ENCODE assay signal across 8 mouse cellular contexts in the genomic region with DNA sequence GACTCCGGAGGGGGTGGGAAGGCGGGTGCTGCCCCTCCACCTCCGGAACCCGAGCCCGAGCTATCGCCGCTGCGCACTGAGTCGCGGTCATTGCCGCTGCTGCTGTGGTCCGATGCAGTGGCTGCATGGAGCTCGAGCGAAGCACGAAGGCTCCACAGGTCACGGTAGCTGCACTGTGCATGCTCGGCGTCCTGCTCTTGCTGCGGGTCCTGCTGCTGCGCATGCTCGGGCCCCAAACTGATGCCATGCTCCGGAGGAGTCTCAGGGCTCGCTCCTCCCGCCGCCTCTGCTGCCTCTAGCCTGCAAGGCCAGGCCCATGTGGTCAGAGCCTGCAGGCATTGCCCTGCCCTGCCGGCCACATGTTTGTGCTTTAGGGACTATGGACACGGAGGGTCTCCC. TPM values are rescaled to one million over a fixed set of nuclear protein-coding genes. Genes with fewer than 3 reads are reported as not detected.
A peak's percentile ranks its signal among the peaks of the same experiment; 100 is the strongest.
DNase-seq lines count a peak whose midpoint lies in the region; ATAC-seq lines count a peak whose summit lies in the region.

No protein-coding gene starts in this region.

- intact Hi-C loops in left cerebral cortex, postnatal 25 days (cut with DNase I) = no loop called here

- H3K27me3 ChIP-seq in heart, embryonic 14.5 days (ENCODE audit: control insufficient read depth, insufficient read depth, low read length) = peaks cover 17% of the 10 kb centered on the region; the same call in 1 of the 2 replicates
- H3K27me3 ChIP-seq in forebrain, embryonic 16.5 days (replicated peaks; ENCODE audit: control insufficient read depth, insufficient read depth, low read length) = no peaks in the 10 kb centered on the region
- H3K27me3 ChIP-seq in midbrain, embryonic 12.5 days = peaks cover 63% of the 10 kb centered on the region

- no peak overlapping the region for H3K27ac ChIP-seq in heart, embryonic 14.5 days (replicated peaks in 1 of 2; ENCODE audit: control insufficient read depth in 1 of 2, insufficient read depth in 1 of 2, low read depth in 2 of 2, low read length in 2 of 2)
- H3K27ac ChIP-seq in forebrain, embryonic 16.5 days (ENCODE audit: low read length) = no peak overlapping the region
- no peak overlapping the region for H3K27ac ChIP-seq in midbrain, embryonic 12.5 days (replicated peaks)

- H3K4me2 ChIP-seq in heart, embryonic 14.5 days (ENCODE audit: low read length) = peak overlapping the region; percentile 41
- peak overlapping the region; percentile 28 for H3K4me2 ChIP-seq in forebrain, embryonic 16.5 days (ENCODE audit: low read length)
- peak overlapping the region; percentile 34 for H3K4me2 ChIP-seq in midbrain, embryonic 12.5 days (replicated peaks)

- no peak for DNase-seq in heart, adult 18-20 months
- DNase-seq in brain, adult 2 months (ENCODE audit: low read depth, low spot score) = peak; percentile 59
- DNase-seq in layer of hippocampus, adult 8-10 months (ENCODE audit: low spot score in 2 of 2) = no peak
- no peak for DNase-seq in adipocyte (ENCODE audit: low spot score)
- no peak for DNase-seq in left cerebral cortex, postnatal 25 days (ENCODE audit: low spot score in 2 of 2)

- H3K4me1 ChIP-seq in heart, embryonic 14.5 days (ENCODE audit: control insufficient read depth in 2 of 2, insufficient read depth in 2 of 2, low read length in 2 of 2) = peaks cover 11 to 23% of the 10 kb centered on the region in 2 experiments
- peaks cover 21% of the 10 kb centered on the region for H3K4me1 ChIP-seq in forebrain, embryonic 16.5 days (replicated peaks; ENCODE audit: control insufficient read depth, insufficient read depth, low read length)
- peaks cover 32% of the 10 kb centered on the region for H3K4me1 ChIP-seq in midbrain, embryonic 12.5 days

- H3K9me3 ChIP-seq in heart, embryonic 14.5 days (ENCODE audit: control insufficient read depth, low read length) = 0 out of 2 replicates have a peak, but pooled peaks cover 3% of the 10 kb centered on the region
- no peaks in the 10 kb centered on the region for H3K9me3 ChIP-seq in forebrain, embryonic 16.5 days (ENCODE audit: control insufficient read depth, low read length)
- no peaks in the 10 kb centered on the region for H3K9me3 ChIP-seq in midbrain, embryonic 12.5 days

- ATAC-seq in heart, embryonic 14.5 days (ENCODE audit: insufficient number of reproducible peaks, insufficient read depth, low FRiP score, low read depth) = no peak
- ATAC-seq in forebrain, embryonic 16.5 days = 0 out of 2 replicates have a peak, but pooled peaks have one; percentile 13
- no peak for ATAC-seq in midbrain, embryonic 12.5 days (ENCODE audit: low FRiP score, low read depth)

- H3K36me3 ChIP-seq in heart, embryonic 14.5 days (ENCODE audit: control insufficient read depth, insufficient read depth, low read length) = peaks cover 58% of the 10 kb centered on the region
- H3K36me3 ChIP-seq in forebrain, embryonic 16.5 days (ENCODE audit: control insufficient read depth, insufficient read depth) = peaks cover 35% of the 10 kb centered on the region
- H3K36me3 ChIP-seq in midbrain, embryonic 12.5 days = peaks cover 83% of the 10 kb centered on the region

- no peak overlapping the region for H3K9ac ChIP-seq in heart, embryonic 14.5 days (ENCODE audit: low read length)
- 0 out of 2 replicates have a peak overlapping the region, but pooled peaks have one; percentile 18 for H3K9ac ChIP-seq in forebrain, embryonic 16.5 days (replicated peaks; ENCODE audit: low read depth, low read length)
- H3K9ac ChIP-seq in midbrain, embryonic 12.5 days (replicated peaks) = peak overlapping the region; percentile 17; the same call in 1 of the 2 replicates

- no peak overlapping the region for H3K4me3 ChIP-seq in heart, embryonic 14.5 days (ENCODE audit: control insufficient read depth in 1 of 2, insufficient read depth in 1 of 2, low read depth in 1 of 2, low read length in 2 of 2)
- H3K4me3 ChIP-seq in forebrain, embryonic 16.5 days (replicated peaks; ENCODE audit: low read length) = peak overlapping the region; percentile 12; the same call in 1 of the 2 replicates
- peak overlapping the region; percentile 6; the same call in 1 of the 2 replicates for H3K4me3 ChIP-seq in midbrain, embryonic 12.5 days

- WGBS in heart, embryonic 14.5 days = 49% methylated on average over 27 of the region's 27 CpGs
- WGBS in forebrain, embryonic 16.5 days = 32% methylated on average over 26 of the region's 27 CpGs
- 31% methylated on average over 21 of the region's 27 CpGs for WGBS in midbrain, embryonic 12.5 days

RNA-seq across cellular contexts. Expression of a gene that starts 6.5 kb away (rescaled TPM):
- polyA plus RNA-seq in heart, embryonic 14.5 days (2014; fragmentation: Nextera tagmentation; extraction: Ambion mirVana) = 988 and 1,015 TPM in 2 replicates
- 1,000 to 10,000 TPM; 1,096 to 1,108 TPM for total RNA-seq in heart, adult 18-20 months (2021)
- polyA plus RNA-seq in forebrain, embryonic 16.5 days (2015; fragmentation: Nextera tagmentation; extraction: Ambion mirVana) = 404 and 433 TPM in 2 replicates
- 379 and 384 TPM in 2 replicates for polyA plus RNA-seq in midbrain, embryonic 12.5 days (2016; fragmentation: Nextera tagmentation; extraction: Ambion mirVana)
- total RNA-seq in layer of hippocampus, adult 8-10 months (2022) = 100 to 1,000 TPM; 315 to 328 (median 323) TPM
- 100 to 1,000 TPM; 372 to 381 TPM for total RNA-seq in left cerebral cortex, postnatal 25 days (2021)

RNA-seq across cellular contexts. Expression of a gene that starts 8.7 kb away (rescaled TPM):
- polyA plus RNA-seq in heart, embryonic 14.5 days (2014; fragmentation: Nextera tagmentation; extraction: Ambion mirVana) = 1.6 and 2.6 TPM in 2 replicates
- total RNA-seq in heart, adult 18-20 months (2021) = 1 to 10 TPM; 2.7 to 3.1 TPM
- 33.0 and 44.5 TPM in 2 replicates for polyA plus RNA-seq in forebrain, embryonic 16.5 days (2015; fragmentation: Nextera tagmentation; extraction: Ambion mirVana)
- polyA plus RNA-seq in midbrain, embryonic 12.5 days (2016; fragmentation: Nextera tagmentation; extraction: Ambion mirVana) = 19.3 and 20.0 TPM in 2 replicates
- total RNA-seq in layer of hippocampus, adult 8-10 months (2022) = 100 to 1,000 TPM; 295 to 345 (median 308) TPM
- 100 to 1,000 TPM; 487 TPM for total RNA-seq in left cerebral cortex, postnatal 25 days (2021)

RNA-seq across cellular contexts. Expression of a gene that starts 16.1 kb away (rescaled TPM):
- 21.2 and 25.8 TPM in 2 replicates for polyA plus RNA-seq in heart, embryonic 14.5 days (2014; fragmentation: Nextera tagmentation; extraction: Ambion mirVana)
- 100 to 1,000 TPM; 117 to 125 TPM for total RNA-seq in heart, adult 18-20 months (2021)
- polyA plus RNA-seq in forebrain, embryonic 16.5 days (2015; fragmentation: Nextera tagmentation; extraction: Ambion mirVana) = 26.5 and 30.9 TPM in 2 replicates
- 41.7 and 46.4 TPM in 2 replicates for polyA plus RNA-seq in midbrain, embryonic 12.5 days (2016; fragmentation: Nextera tagmentation; extraction: Ambion mirVana)
- 10 to 100 TPM; 47.2 to 63.6 (median 58.0) TPM for total RNA-seq in layer of hippocampus, adult 8-10 months (2022)
- total RNA-seq in left cerebral cortex, postnatal 25 days (2021) = 10 to 100 TPM; 74.3 to 98.7 TPM

RNA-seq across cellular contexts. Expression of a gene that starts 16.3 kb away (rescaled TPM):
- 14.6 and 17.7 TPM in 2 replicates for polyA plus RNA-seq in heart, embryonic 14.5 days (2014; fragmentation: Nextera tagmentation; extraction: Ambion mirVana)
- 100 to 1,000 TPM; 127 to 149 TPM for total RNA-seq in heart, adult 18-20 months (2021)
- polyA plus RNA-seq in forebrain, embryonic 16.5 days (2015; fragmentation: Nextera tagmentation; extraction: Ambion mirVana) = 18.0 and 19.7 TPM in 2 replicates
- polyA plus RNA-seq in midbrain, embryonic 12.5 days (2016; fragmentation: Nextera tagmentation; extraction: Ambion mirVana) = 16.7 and 20.3 TPM in 2 replicates
- total RNA-seq in layer of hippocampus, adult 8-10 months (2022) = 100 to 1,000 TPM in 1 of 4 experiments, 10 to 100 TPM in 3; 94.2 to 111 (median 96.5) TPM
- total RNA-seq in left cerebral cortex, postnatal 25 days (2021) = 10 to 100 TPM; 92.1 to 95.0 TPM

RNA-seq across cellular contexts. Expression of a gene that starts 26.6 kb away (rescaled TPM):
- 9.5 and 9.6 TPM in 2 replicates for polyA plus RNA-seq in heart, embryonic 14.5 days (2014; fragmentation: Nextera tagmentation; extraction: Ambion mirVana)
- 10 to 100 TPM in 1 of 2 experiments, 1 to 10 TPM in 1; 9.0 to 10.1 TPM for total RNA-seq in heart, adult 18-20 months (2021)
- polyA plus RNA-seq in forebrain, embryonic 16.5 days (2015; fragmentation: Nextera tagmentation; extraction: Ambion mirVana) = 13.1 and 14.9 TPM in 2 replicates
- 14.7 and 15.7 TPM in 2 replicates for polyA plus RNA-seq in midbrain, embryonic 12.5 days (2016; fragmentation: Nextera tagmentation; extraction: Ambion mirVana)
- total RNA-seq in layer of hippocampus, adult 8-10 months (2022) = 10 to 100 TPM; 19.9 to 52.8 (median 29.8) TPM
- total RNA-seq in left cerebral cortex, postnatal 25 days (2021) = 10 to 100 TPM; 17.8 to 17.9 TPM

Comparison
In these comparisons a context has a peak if more than half of its experiments do, and no peak if none do; other contexts are left out.
1. H3K4me3 ChIP-seq: peak in forebrain, embryonic 16.5 days (single experiment) and midbrain, embryonic 12.5 days (single experiment); none in heart, embryonic 14.5 days (0 of 2).
2. RNA of a gene that starts 8.7 kb away (total RNA-seq): 487 TPM in left cerebral cortex, postnatal 25 days and 295 to 345 TPM in layer of hippocampus, adult 8-10 months; 2.7 to 3.1 TPM in heart, adult 18-20 months; every median in the first group is over 10 times any median in the second.
3. Peak in every context shown above with its lines, with median percentiles within 50 percentile points of each other: H3K4me2 ChIP-seq.